Mouse (Mus musculus): Measurements from ENCODE around the gene Lingo1. TPM values are rescaled to one million over a fixed set of nuclear protein-coding genes. Genes with fewer than 3 reads are reported as not detected.

Lingo1 gene
- total RNA-seq, 2 experiments from 2014 or later, result 263 to 279 TPM

- no peak for DNase-seq (ENCODE audit: extremely low spot score in 1 of 2, low spot score in 1 of 2)
These were observed 185.3 kb downstream of the Lingo1 start for GRCm38 (mm10) chr9:56610955-56611354.

- DNase-seq (ENCODE audit: extremely low spot score in 1 of 2, low spot score in 1 of 2), result no peak
These were observed 185.8 kb downstream of the Lingo1 start for GRCm38 (mm10) chr9:56610466-56610865.

GRCm38 (mm10) chr9:56609486-56609885, 186.8 kb downstream of the Lingo1 start:
- DNase-seq (ENCODE audit: extremely low spot score in 1 of 2, low spot score in 1 of 2), result no peak

- DNase-seq (ENCODE audit: extremely low spot score in 1 of 2, low spot score in 1 of 2), result no peak
These were observed 187.4 kb downstream of the Lingo1 start for GRCm38 (mm10) chr9:56608691-56609351.

- DNase-seq (ENCODE audit: extremely low spot score in 1 of 2, low spot score in 1 of 2), result no peak
These were observed 190.1 kb downstream of the Lingo1 start for GRCm38 (mm10) chr9:56606082-56606740.

- no peak for DNase-seq (ENCODE audit: extremely low spot score in 1 of 2, low spot score in 1 of 2)
These were observed 190.8 kb downstream of the Lingo1 start for GRCm38 (mm10) chr9:56605443-56605806.

- no peak for DNase-seq (ENCODE audit: extremely low spot score in 1 of 2, low spot score in 1 of 2)
These were observed 191.3 kb downstream of the Lingo1 start for GRCm38 (mm10) chr9:56604797-56605442.

GRCm38 (mm10) chr9:56600655-56601054, 195.6 kb downstream of the Lingo1 start:
- no peak for DNase-seq (ENCODE audit: extremely low spot score in 1 of 2, low spot score in 1 of 2)

GRCm38 (mm10) chr9:56592639-56593038, 203.6 kb downstream of the Lingo1 start:
- DNase-seq (ENCODE audit: extremely low spot score in 1 of 2, low spot score in 1 of 2), result no peak

- no peak for DNase-seq (ENCODE audit: extremely low spot score in 1 of 2, low spot score in 1 of 2)
These were observed 204.9 kb downstream of the Lingo1 start for GRCm38 (mm10) chr9:56591248-56591888.

- no peak for DNase-seq (ENCODE audit: extremely low spot score in 1 of 2, low spot score in 1 of 2)
These were observed 206.5 kb downstream of the Lingo1 start for GRCm38 (mm10) chr9:56589762-56590161.

- no peak for DNase-seq (ENCODE audit: extremely low spot score in 1 of 2, low spot score in 1 of 2)
These were observed 212.2 kb downstream of the Lingo1 start for GRCm38 (mm10) chr9:56584043-56584424.

GRCm38 (mm10) chr9:56583139-56584042, 212.9 kb downstream of the Lingo1 start:
- DNase-seq (ENCODE audit: extremely low spot score in 1 of 2, low spot score in 1 of 2), result peak in 1 of 2 experiments; percentile 18

- no peak for DNase-seq (ENCODE audit: extremely low spot score in 1 of 2, low spot score in 1 of 2)
These were observed 213.6 kb downstream of the Lingo1 start for GRCm38 (mm10) chr9:56582628-56583027.

- no peak for DNase-seq (ENCODE audit: extremely low spot score in 1 of 2, low spot score in 1 of 2)
These were observed 214.6 kb downstream of the Lingo1 start for GRCm38 (mm10) chr9:56581700-56582099.

- no peak for DNase-seq (ENCODE audit: extremely low spot score in 1 of 2, low spot score in 1 of 2)
These were observed 215.3 kb downstream of the Lingo1 start for GRCm38 (mm10) chr9:56581016-56581415.

- no peak for DNase-seq (ENCODE audit: extremely low spot score in 1 of 2, low spot score in 1 of 2)
These were observed 216.2 kb downstream of the Lingo1 start for GRCm38 (mm10) chr9:56580101-56580500.

GRCm38 (mm10) chr9:56577405-56577804, 218.9 kb downstream of the Lingo1 start:
- no peak for DNase-seq (ENCODE audit: extremely low spot score in 1 of 2, low spot score in 1 of 2)

- DNase-seq (ENCODE audit: extremely low spot score in 1 of 2, low spot score in 1 of 2), result no peak
These were observed 223.5 kb downstream of the Lingo1 start for GRCm38 (mm10) chr9:56572534-56573479.
